Mouse (Mus musculus): ENCODE results near the gene Adamtsl3. TPM values are rescaled to one million over a fixed set of nuclear protein-coding genes. Genes with fewer than 3 reads are reported as not detected.

Adamtsl3 gene
- polyA plus RNA-seq, 1 experiment from 2014 or later = 2.4 TPM

- 77% methylated on average over 8 of the region's 8 CpGs for WGBS
- no peaks in the 10 kb centered on the region for H3K36me3 ChIP-seq (ENCODE audit: control insufficient read depth, insufficient read depth, low read length)
Measured at GRCm38 (mm10) chr7:82370132-82370531, 34.6 kb downstream of the Adamtsl3 start.

GRCm38 (mm10) chr7:82371411-82371810 lies 35.9 kb downstream of the Adamtsl3 start:
- Histone ChIP-seq H3K27ac (ENCODE audit: low read length) (no peak overlapping the region), H3K27me3 (ENCODE audit: control insufficient read depth, insufficient read depth, low read depth, low read length) (no peaks in the 10 kb centered on the region), H3K4me2 (ENCODE audit: low read depth, low read length) (no peak overlapping the region), H3K9ac (ENCODE audit: low read length) (no peak overlapping the region), H3K36me3 (ENCODE audit: control insufficient read depth, insufficient read depth, low read length) (no peaks in the 10 kb centered on the region), H3K4me1 (replicated peaks; ENCODE audit: control insufficient read depth, insufficient read depth, low read length) (no peaks in the 10 kb centered on the region; the same call in 1 of the 2 replicates), H3K4me3 (ENCODE audit: low read length) (no peak overlapping the region), H3K9me3 (ENCODE audit: control insufficient read depth, low read length) (no peaks in the 10 kb centered on the region)
- WGBS = 40% methylated on average over 3 of the region's 3 CpGs
- ATAC-seq (ENCODE audit: low read depth) = peak; percentile 74

More at GRCm38 (mm10) chr7:82370132-82370531, 34.6 kb downstream of the Adamtsl3 start:
- H3K27ac ChIP-seq (ENCODE audit: low read length) = no peak overlapping the region
- ATAC-seq (ENCODE audit: low read depth) = no peak
- H3K4me2 ChIP-seq (ENCODE audit: low read depth, low read length) = no peak overlapping the region
- no peaks in the 10 kb centered on the region for H3K27me3 ChIP-seq (ENCODE audit: control insufficient read depth, insufficient read depth, low read depth, low read length)
- H3K4me3 ChIP-seq (ENCODE audit: low read length) = no peak overlapping the region
- H3K4me1 ChIP-seq (replicated peaks; ENCODE audit: control insufficient read depth, insufficient read depth, low read length) = no peaks in the 10 kb centered on the region; the same call in 1 of the 2 replicates
- no peaks in the 10 kb centered on the region for H3K9me3 ChIP-seq (ENCODE audit: control insufficient read depth, low read length)
- no peak overlapping the region for H3K9ac ChIP-seq (ENCODE audit: low read length)

- H3K4me2 ChIP-seq (ENCODE audit: low read depth, low read length) = no peak overlapping the region
- no peak overlapping the region for H3K4me3 ChIP-seq (ENCODE audit: low read length)
- H3K36me3 ChIP-seq (ENCODE audit: control insufficient read depth, insufficient read depth, low read length) = no peaks in the 10 kb centered on the region
- H3K27me3 ChIP-seq (ENCODE audit: control insufficient read depth, insufficient read depth, low read depth, low read length) = no peaks in the 10 kb centered on the region
- no peak for ATAC-seq (ENCODE audit: low read depth)
- H3K9ac ChIP-seq (ENCODE audit: low read length) = no peak overlapping the region
- H3K9me3 ChIP-seq (ENCODE audit: control insufficient read depth, low read length) = no peaks in the 10 kb centered on the region
- WGBS = 78% methylated on average over 1 of the region's 1 CpGs
- H3K27ac ChIP-seq (ENCODE audit: low read length) = no peak overlapping the region
- H3K4me1 ChIP-seq (replicated peaks; ENCODE audit: control insufficient read depth, insufficient read depth, low read length) = no peaks in the 10 kb centered on the region
Measured at GRCm38 (mm10) chr7:82378311-82378710, 42.8 kb downstream of the Adamtsl3 start.

GRCm38 (mm10) chr7:82379765-82380164 lies 44.3 kb downstream of the Adamtsl3 start:
- no peak overlapping the region for H3K9ac ChIP-seq (ENCODE audit: low read length)
- ATAC-seq (ENCODE audit: low read depth) = no peak
- no peaks in the 10 kb centered on the region for H3K9me3 ChIP-seq (ENCODE audit: control insufficient read depth, low read length)
- 42% methylated on average over 7 of the region's 7 CpGs for WGBS
- no peak overlapping the region for H3K4me2 ChIP-seq (ENCODE audit: low read depth, low read length)
- H3K36me3 ChIP-seq (ENCODE audit: control insufficient read depth, insufficient read depth, low read length) = no peaks in the 10 kb centered on the region
- H3K27ac ChIP-seq (ENCODE audit: low read length) = 0 out of 2 replicates have a peak overlapping the region, but pooled peaks have one; percentile 10
- no peaks in the 10 kb centered on the region for H3K4me1 ChIP-seq (replicated peaks; ENCODE audit: control insufficient read depth, insufficient read depth, low read length)
- H3K27me3 ChIP-seq (ENCODE audit: control insufficient read depth, insufficient read depth, low read depth, low read length) = no peaks in the 10 kb centered on the region
- H3K4me3 ChIP-seq (ENCODE audit: low read length) = no peak overlapping the region

- Histone ChIP-seq H3K27me3 (ENCODE audit: control insufficient read depth, insufficient read depth, low read depth, low read length) (no peaks in the 10 kb centered on the region), H3K27ac (ENCODE audit: low read length) (no peak overlapping the region), H3K4me3 (ENCODE audit: low read length) (no peak overlapping the region), H3K9ac (ENCODE audit: low read length) (no peak overlapping the region), H3K9me3 (ENCODE audit: control insufficient read depth, low read length) (no peaks in the 10 kb centered on the region), H3K4me1 (replicated peaks; ENCODE audit: control insufficient read depth, insufficient read depth, low read length) (no peaks in the 10 kb centered on the region), H3K4me2 (ENCODE audit: low read depth, low read length) (no peak overlapping the region), H3K36me3 (ENCODE audit: control insufficient read depth, insufficient read depth, low read length) (no peaks in the 10 kb centered on the region)
- WGBS = 68% methylated on average over 4 of the region's 4 CpGs
- ATAC-seq (ENCODE audit: low read depth) = no peak
Measured at GRCm38 (mm10) chr7:82382843-82383535, 47.5 kb downstream of the Adamtsl3 start.

- Histone ChIP-seq H3K4me1 (replicated peaks; ENCODE audit: control insufficient read depth, insufficient read depth, low read length) (no peaks in the 10 kb centered on the region), H3K4me2 (ENCODE audit: low read depth, low read length) (no peak overlapping the region), H3K9ac (ENCODE audit: low read length) (no peak overlapping the region), H3K27me3 (ENCODE audit: control insufficient read depth, insufficient read depth, low read depth, low read length) (no peaks in the 10 kb centered on the region), H3K4me3 (ENCODE audit: low read length) (no peak overlapping the region), H3K27ac (ENCODE audit: low read length) (no peak overlapping the region), H3K36me3 (ENCODE audit: control insufficient read depth, insufficient read depth, low read length) (no peaks in the 10 kb centered on the region), H3K9me3 (ENCODE audit: control insufficient read depth, low read length) (no peaks in the 10 kb centered on the region)
- no peak for ATAC-seq (ENCODE audit: low read depth)
- WGBS = 62% methylated on average over 3 of the region's 3 CpGs
Measured at GRCm38 (mm10) chr7:82383536-82383848, 48.0 kb downstream of the Adamtsl3 start.

- H3K27ac ChIP-seq (ENCODE audit: low read length) = no peak overlapping the region
- WGBS = 96% methylated on average over 3 of the region's 3 CpGs
- no peak overlapping the region for H3K4me3 ChIP-seq (ENCODE audit: low read length)
- no peaks in the 10 kb centered on the region for H3K36me3 ChIP-seq (ENCODE audit: control insufficient read depth, insufficient read depth, low read length)
- no peak overlapping the region for H3K9ac ChIP-seq (ENCODE audit: low read length)
- H3K4me1 ChIP-seq (replicated peaks; ENCODE audit: control insufficient read depth, insufficient read depth, low read length) = no peaks in the 10 kb centered on the region
- H3K27me3 ChIP-seq (ENCODE audit: control insufficient read depth, insufficient read depth, low read depth, low read length) = no peaks in the 10 kb centered on the region
- ATAC-seq (ENCODE audit: low read depth) = no peak
- H3K4me2 ChIP-seq (ENCODE audit: low read depth, low read length) = no peak overlapping the region
- H3K9me3 ChIP-seq (ENCODE audit: control insufficient read depth, low read length) = no peaks in the 10 kb centered on the region
Measured at GRCm38 (mm10) chr7:82387121-82387520, 51.6 kb downstream of the Adamtsl3 start.

GRCm38 (mm10) chr7:82394435-82395186 lies 59.1 kb downstream of the Adamtsl3 start:
- H3K4me3 ChIP-seq (ENCODE audit: low read length) = no peak overlapping the region
- no peaks in the 10 kb centered on the region for H3K4me1 ChIP-seq (replicated peaks; ENCODE audit: control insufficient read depth, insufficient read depth, low read length)
- ATAC-seq (ENCODE audit: low read depth) = no peak
- H3K9ac ChIP-seq (ENCODE audit: low read length) = no peak overlapping the region
- H3K27me3 ChIP-seq (ENCODE audit: control insufficient read depth, insufficient read depth, low read depth, low read length) = no peaks in the 10 kb centered on the region
- no peaks in the 10 kb centered on the region for H3K9me3 ChIP-seq (ENCODE audit: control insufficient read depth, low read length)
- H3K4me2 ChIP-seq (ENCODE audit: low read depth, low read length) = no peak overlapping the region
- WGBS = 70% methylated on average over 6 of the region's 6 CpGs
- no peaks in the 10 kb centered on the region for H3K36me3 ChIP-seq (ENCODE audit: control insufficient read depth, insufficient read depth, low read length)
- no peak overlapping the region for H3K27ac ChIP-seq (ENCODE audit: low read length)

GRCm38 (mm10) chr7:82395239-82395638 lies 59.7 kb downstream of the Adamtsl3 start:
- Histone ChIP-seq H3K9me3 (ENCODE audit: control insufficient read depth, low read length) (no peaks in the 10 kb centered on the region), H3K4me3 (ENCODE audit: low read length) (no peak overlapping the region), H3K36me3 (ENCODE audit: control insufficient read depth, insufficient read depth, low read length) (no peaks in the 10 kb centered on the region), H3K9ac (ENCODE audit: low read length) (no peak overlapping the region), H3K27me3 (ENCODE audit: control insufficient read depth, insufficient read depth, low read depth, low read length) (no peaks in the 10 kb centered on the region), H3K4me2 (ENCODE audit: low read depth, low read length) (no peak overlapping the region), H3K4me1 (replicated peaks; ENCODE audit: control insufficient read depth, insufficient read depth, low read length) (no peaks in the 10 kb centered on the region), H3K27ac (ENCODE audit: low read length) (no peak overlapping the region)
- no peak for ATAC-seq (ENCODE audit: low read depth)
- 80% methylated on average over 12 of the region's 12 CpGs for WGBS

Measured in lung, embryonic 16.5 days (tissue).